Mouse (Mus musculus): ENCODE data around the gene Selenbp1.
"Not testable (repeated sequence)": the region's sequence is repeated elsewhere in the genome, so short reads cannot be mapped to it uniquely, and the experiment has no call there.

The Selenbp1 gene

DNA sequence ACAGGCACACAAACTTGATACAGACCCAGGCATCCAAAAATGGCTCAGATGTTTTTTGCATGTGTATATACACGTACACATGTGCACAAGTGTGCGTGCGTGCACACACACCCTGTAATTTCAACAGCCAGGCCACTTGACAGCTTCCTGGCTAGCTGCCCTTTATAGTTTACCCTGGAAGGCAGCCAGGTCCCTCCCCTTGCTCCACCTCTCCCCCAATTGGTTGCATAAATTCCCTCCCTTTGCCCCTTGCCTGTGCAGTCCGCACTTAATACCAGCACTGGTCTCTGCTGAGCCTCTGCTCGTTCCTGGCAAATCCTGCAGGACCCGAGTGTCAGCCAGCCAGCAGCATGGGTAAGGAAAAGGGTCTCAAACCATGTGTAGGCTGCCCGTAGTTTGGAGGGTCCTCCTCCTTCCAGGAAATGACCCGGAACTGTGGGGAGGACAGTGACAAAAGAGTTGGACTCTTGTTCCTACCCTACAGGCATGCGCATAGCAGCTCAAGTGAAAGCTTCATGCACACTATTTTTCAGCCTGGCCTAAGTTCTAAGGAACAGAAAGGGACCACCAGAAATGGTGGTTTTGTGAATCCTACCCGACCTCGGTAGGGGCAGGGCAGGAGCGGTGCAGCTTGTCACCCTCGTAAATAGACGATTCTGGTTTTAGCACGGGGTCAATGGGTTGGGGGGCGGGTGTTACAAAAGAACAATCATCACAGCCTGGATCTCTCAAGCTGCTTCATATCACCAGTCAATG lies at the start of gene Selenbp1:
Gene Selenbp1 (plus strand): TSS at position 248 of the 756 bp plus-strand sequence.
- DNase-seq (ENCODE audit: low read depth), result no peak

- peak; percentile 89 for DNase-seq (ENCODE audit: low read depth)
Observed at GRCm38 (mm10) chr3:94886316-94887224, 46.3 kb upstream of the Selenbp1 start, which contains the start of gene Psmb4. Psmb4 (minus strand) TSS chr3:94886961.

DNA sequence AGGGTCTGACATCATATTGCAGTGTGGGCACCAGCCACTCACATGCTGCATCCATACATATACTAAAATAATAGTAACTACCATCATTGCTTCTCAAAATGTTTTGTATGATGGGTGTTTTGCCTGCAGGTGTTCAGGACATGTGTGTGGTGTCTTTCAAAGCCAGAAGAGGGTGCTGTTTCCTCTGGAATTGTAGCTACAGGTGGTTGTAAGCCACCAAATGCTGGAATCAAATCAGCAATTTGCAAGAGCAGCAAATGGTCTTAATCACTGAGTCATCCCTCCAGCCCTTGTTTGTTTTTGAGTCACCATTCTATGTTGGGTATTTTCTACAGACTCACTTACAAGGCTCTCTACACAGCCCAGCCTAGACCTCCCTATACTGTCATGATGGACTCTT lies 44.3 kb upstream of the Selenbp1 start:
- DNase-seq (ENCODE audit: low read depth), result peak; percentile 46

DNA sequence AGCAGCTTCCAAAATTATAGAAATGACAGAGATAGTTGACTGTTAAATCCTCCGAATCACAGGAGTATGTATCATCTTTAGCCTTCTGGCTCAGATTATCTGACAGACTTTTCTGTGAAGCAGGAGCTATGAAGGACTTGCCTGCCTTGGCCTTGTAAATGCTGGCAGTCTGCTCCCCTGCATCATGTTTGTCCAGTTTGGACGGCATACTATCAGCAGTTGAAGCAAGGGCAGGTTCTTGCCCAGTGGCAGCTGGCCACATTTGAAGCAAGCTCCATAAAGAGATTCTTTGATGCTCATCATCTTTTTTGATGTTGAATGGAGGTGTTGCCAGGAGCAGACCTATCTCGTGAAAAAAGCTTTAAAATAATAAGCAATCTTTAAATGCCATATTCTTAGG lies 38.8 kb upstream of the Selenbp1 start:
- DNase-seq (ENCODE audit: low read depth), result no peak

DNA sequence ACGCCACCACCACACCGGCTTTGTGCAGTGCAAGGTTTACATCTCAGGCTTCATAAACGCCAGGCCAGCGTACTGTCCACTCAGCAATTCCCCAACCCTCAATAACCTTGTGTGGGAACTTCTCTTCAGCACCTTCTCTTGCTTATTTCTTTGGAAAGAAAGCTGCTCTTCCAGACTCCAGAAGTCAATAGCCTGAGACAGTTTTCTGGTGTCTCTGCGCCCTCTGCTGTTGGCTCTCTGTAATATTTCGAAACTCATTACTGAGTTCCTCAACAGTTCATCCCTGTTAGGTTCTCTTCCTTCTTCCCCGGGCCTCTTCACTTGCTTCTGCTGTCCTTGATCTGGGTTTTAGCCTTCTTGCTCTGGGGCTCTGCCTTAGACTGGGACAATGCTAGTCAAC lies 30.1 kb upstream of the Selenbp1 start:
- peak; percentile 55 for DNase-seq (ENCODE audit: low read depth)

DNA sequence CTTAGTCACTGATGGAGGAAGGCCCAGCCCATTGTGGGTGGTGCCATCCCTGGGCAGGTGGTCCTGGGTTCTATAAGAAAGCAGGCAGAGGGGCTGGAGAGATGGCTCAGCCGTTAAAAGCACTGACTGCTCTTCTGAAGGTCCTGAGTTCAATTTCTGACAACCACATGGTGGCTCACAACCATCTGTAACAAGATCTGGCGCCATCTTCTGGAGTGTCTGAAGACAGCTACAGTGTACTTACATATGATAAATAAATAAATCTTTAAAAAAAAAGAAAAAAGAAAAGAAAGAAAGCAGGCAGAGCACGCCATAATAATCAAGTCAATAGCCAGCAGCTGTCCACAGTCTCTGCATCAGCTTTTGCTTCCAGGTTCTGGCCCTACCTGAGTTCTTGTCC lies 28.1 kb upstream of the Selenbp1 start:
- DNase-seq (ENCODE audit: low read depth), result not testable (repeated sequence)

DNA sequence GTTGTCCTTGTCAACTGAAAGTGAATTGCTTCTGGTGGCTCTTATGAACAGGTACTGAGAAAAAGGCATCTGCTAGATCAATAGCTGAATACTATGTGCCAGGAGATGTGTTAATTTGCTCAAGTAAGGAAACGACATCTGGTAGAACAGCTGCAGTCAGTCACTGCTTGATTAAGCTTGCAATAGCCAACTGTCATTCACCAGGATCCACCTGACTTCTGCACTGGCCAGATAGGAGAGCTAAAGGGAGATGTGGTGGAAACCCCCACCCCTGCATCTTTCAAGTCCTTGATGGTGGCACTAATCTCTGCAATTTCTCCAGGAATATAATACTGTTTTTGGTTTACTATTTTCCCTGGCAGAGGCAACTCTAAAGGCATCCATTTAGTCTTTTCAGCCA lies 26.4 kb upstream of the Selenbp1 start:
- DNase-seq (ENCODE audit: low read depth), result no peak

GRCm38 (mm10) chr3:94911050-94911693 lies 21.7 kb upstream of the Selenbp1 start:
- no peak for DNase-seq (ENCODE audit: low read depth)

DNA sequence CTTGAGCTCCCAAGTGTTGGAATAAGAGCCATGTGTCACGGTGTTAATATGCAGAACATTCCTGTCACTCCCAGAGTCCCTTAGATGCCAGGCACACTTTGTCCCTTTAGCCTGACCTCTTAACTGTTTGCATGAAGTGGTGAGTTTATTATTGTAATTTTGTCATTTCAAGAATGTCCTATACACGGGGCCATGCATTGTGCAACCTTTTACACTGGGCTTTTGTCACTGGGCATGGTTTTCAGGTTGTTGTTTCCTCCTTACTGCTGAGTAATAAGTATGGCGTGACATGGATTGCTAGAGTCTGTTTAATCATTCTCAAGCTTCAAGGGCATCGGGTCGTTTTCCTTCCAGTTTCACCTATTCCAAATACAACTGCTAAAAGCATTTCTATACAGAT lies 19.1 kb upstream of the Selenbp1 start:
- DNase-seq (ENCODE audit: low read depth), result no peak

- DNase-seq (ENCODE audit: low read depth), result no peak
Observed at GRCm38 (mm10) chr3:94915903-94916741, 16.7 kb upstream of the Selenbp1 start.

- DNase-seq (ENCODE audit: low read depth), result no peak
Observed at GRCm38 (mm10) chr3:94917816-94918361, 15.0 kb upstream of the Selenbp1 start.

GRCm38 (mm10) chr3:94918845-94919244 lies 14.0 kb upstream of the Selenbp1 start:
- no peak for DNase-seq (ENCODE audit: low read depth)

GRCm38 (mm10) chr3:94921104-94921503 lies 11.8 kb upstream of the Selenbp1 start:
- DNase-seq (ENCODE audit: low read depth), result no peak

DNA sequence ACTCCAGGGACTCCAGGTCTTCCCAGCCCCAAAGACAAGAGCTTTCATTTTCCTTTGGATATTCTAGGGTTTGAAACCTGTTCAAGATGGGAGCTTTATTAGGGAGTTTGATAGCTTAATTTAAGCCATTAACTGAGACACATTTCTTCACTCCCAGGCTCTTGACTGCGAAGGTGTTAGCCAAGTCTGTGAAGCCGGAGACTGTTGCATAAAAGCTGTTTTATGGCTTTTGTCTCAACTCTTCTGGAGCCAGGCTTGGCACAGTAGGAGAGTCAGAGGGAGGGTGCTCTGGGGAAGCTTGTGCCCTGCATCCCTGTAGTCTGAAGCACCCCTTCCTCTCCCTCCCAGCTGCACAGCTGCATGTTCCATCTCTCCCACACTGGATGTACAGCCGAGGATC lies 10.5 kb upstream of the Selenbp1 start:
- DNase-seq (ENCODE audit: low read depth), result no peak

GRCm38 (mm10) chr3:94924688-94925087 lies 8.2 kb upstream of the Selenbp1 start:
- DNase-seq (ENCODE audit: low read depth), result no peak

DNA sequence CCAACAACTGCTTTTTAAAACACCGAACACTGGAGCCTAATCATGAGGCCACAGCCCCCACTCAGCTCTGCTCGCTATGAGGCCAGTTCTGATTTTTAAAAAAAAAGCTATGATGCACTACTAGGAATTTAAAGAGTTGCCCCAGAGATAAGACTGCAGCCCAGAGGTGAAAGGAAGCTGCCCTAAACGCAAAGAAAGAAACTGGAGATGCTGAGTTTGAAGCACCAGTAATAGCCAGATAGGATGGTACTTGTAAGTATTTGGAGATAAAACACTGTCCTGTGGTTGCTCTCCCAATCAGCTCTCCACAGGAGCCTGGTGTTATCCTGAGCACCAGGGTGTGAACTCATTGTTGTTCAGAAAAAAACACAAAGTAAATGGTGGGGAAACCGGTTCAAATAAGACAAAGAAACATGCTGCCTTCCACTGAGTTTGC lies 6.5 kb upstream of the Selenbp1 start:
- not testable (repeated sequence) for DNase-seq (ENCODE audit: low read depth)

- not testable (repeated sequence) for DNase-seq (ENCODE audit: low read depth)
Observed at GRCm38 (mm10) chr3:94928979-94929378, 3.9 kb upstream of the Selenbp1 start.

GRCm38 (mm10) chr3:94930386-94931266 lies 2.2 kb upstream of the Selenbp1 start:
- not testable (repeated sequence) for DNase-seq (ENCODE audit: low read depth)

- not testable (repeated sequence) for DNase-seq (ENCODE audit: low read depth)
Observed at GRCm38 (mm10) chr3:94931427-94932082, 1.3 kb upstream of the Selenbp1 start.

DNA sequence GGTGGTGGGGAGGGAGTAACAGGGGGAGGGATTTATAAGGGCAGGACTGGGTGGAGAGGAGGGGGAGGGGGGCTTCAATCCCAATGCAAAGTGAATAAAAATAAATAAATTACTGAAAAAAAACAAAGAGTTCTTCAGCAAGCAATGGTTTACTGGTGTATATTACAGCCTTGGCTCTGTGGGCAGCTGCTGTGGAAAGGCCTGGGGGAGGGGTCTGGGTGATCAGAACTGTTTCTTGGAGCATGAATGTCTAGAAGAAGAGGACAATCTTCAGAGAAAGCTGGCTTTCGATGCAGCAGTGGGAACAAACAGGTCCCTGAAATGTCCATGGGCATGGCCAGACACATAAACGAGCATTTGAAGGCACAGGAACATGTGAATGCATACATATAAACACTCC lies 577 bp upstream of the Selenbp1 start:
- not testable (repeated sequence) for DNase-seq (ENCODE audit: low read depth)
